8 mouse cellular contexts compared by ENCODE assay signal in the genomic region with DNA sequence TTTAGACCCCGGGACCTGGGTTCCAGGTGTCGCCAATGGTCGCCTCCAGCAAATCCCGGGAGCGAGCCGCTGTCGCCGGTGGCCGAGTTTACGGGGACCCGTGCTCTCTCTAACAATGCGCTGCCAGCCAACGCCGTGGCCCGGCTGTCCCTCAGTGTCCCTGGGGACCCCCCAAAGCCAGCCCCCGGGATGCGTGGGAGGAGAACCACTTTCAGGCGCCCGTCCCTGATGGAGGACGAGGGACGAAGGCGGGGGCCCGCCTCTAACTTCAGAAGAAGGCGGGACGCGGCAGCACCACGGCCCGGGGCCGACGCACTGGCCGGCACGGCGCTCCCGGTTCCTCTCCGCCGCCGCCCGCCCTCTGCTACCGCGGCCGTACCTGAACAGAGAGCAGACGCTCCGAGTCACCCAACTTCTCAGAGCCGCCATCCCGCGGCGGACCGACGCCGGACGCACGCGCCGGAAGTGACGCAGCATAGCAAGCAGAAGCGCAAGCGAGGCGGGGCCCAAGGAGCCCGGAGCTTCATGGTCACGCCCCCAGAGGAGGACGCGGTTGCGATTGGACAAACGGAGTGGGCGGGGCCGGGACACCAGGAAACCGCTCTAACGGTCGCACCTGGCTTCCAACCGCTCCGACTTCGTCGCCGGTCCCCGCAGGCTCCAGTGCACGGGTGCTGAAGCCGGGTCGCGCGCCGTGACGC. TPM values are rescaled to one million over a fixed set of nuclear protein-coding genes. Genes with fewer than 3 reads are reported as not detected.
DNase-seq lines count a peak whose midpoint lies in the region; ATAC-seq and TF ChIP-seq lines count a peak whose summit lies in the region.

Gene Diablo (minus strand): TSS at position 485 of the 701 bp plus-strand sequence.

- no peaks in the 10 kb centered on the region for H3K9me3 ChIP-seq in forebrain, embryonic 10.5 days
- no peaks in the 10 kb centered on the region for H3K9me3 ChIP-seq in heart, embryonic 15.5 days (replicated peaks)
- no peaks in the 10 kb centered on the region for H3K9me3 ChIP-seq in liver, embryonic 14.5 days (ENCODE audit: control insufficient read depth, low read length)
- no peaks in the 10 kb centered on the region for H3K9me3 ChIP-seq in neural tube, embryonic 11.5 days (ENCODE audit: control insufficient read depth, low read length)
- H3K9me3 ChIP-seq in stomach, postnatal 0 days (ENCODE audit: control insufficient read depth, low read length), result no peaks in the 10 kb centered on the region

- DNase-seq in CD8-positive naive resting alpha-beta T cell, adult 2 months (ENCODE audit: low read depth in 2 of 2, low spot score in 2 of 2), result peak; percentile 96 to 99
- peak; percentile 95 for DNase-seq in c-Kit-positive CD71-negative TER-119-negative erythroid progenitor cells, embryonic 14.5 days (ENCODE audit: low read depth)
- DNase-seq in forebrain, embryonic 10.5 days (ENCODE audit: extremely low spot score, low spot score), result peak; percentile 99
- peak; percentile 99 to 100 for DNase-seq in kidney, postnatal 25 days
- DNase-seq in liver, embryonic 14.5 days (ENCODE audit: low read depth in 3 of 3, low spot score in 3 of 3), result peak; percentile 97 to 98 (median 98)
- DNase-seq in neural tube, embryonic 11.5 days (ENCODE audit: low spot score), result peak; percentile 99
- peak; percentile 99 for DNase-seq in stomach, postnatal 0 days (ENCODE audit: low spot score)

- no peak for TF ChIP-seq EP300 in liver, embryonic 14.5 days (IDR thresholded peaks at IDR 0.05; ENCODE audit: low read depth)
- TF ChIP-seq EP300 in stomach, postnatal 0 days (optimal IDR thresholded peaks at IDR 0.05), result no peak

- H3K9ac ChIP-seq in heart, embryonic 15.5 days, result peak within 1 kb of the TSS; percentile 81
- H3K9ac ChIP-seq in liver, embryonic 14.5 days (replicated peaks), result peak within 1 kb of the TSS; percentile 86
- peak within 1 kb of the TSS; percentile 82 for H3K9ac ChIP-seq in neural tube, embryonic 11.5 days (ENCODE audit: low read length)
- H3K9ac ChIP-seq in stomach, postnatal 0 days (ENCODE audit: low read length), result peak within 1 kb of the TSS; percentile 80

- ATAC-seq in heart, embryonic 15.5 days (replicated peaks; ENCODE audit: insufficient number of reproducible peaks, insufficient read depth, low FRiP score, low read depth), result peak; percentile 98
- peak; percentile 96 for ATAC-seq in liver, embryonic 14.5 days (ENCODE audit: insufficient read depth)
- ATAC-seq in neural tube, embryonic 11.5 days (ENCODE audit: insufficient read depth, low FRiP score, low TSS enrichment), result peak; percentile 97
- ATAC-seq in stomach, postnatal 0 days (ENCODE audit: low FRiP score, low TSS enrichment), result peak; percentile 98

- peak within 1 kb of the TSS; percentile 95 for H3K4me2 ChIP-seq in heart, embryonic 15.5 days
- H3K4me2 ChIP-seq in liver, embryonic 14.5 days (ENCODE audit: low read depth), result peak within 1 kb of the TSS; percentile 97
- peak within 1 kb of the TSS; percentile 72 for H3K4me2 ChIP-seq in neural tube, embryonic 11.5 days (ENCODE audit: low read depth)
- peak within 1 kb of the TSS; percentile 99 for H3K4me2 ChIP-seq in stomach, postnatal 0 days (replicated peaks; ENCODE audit: low read depth)

- TF ChIP-seq CTCF in liver, embryonic 14.5 days (IDR thresholded peaks at IDR 0.05; ENCODE audit: low read depth), result peak; percentile 24; the same call in 1 of the 2 replicates
- TF ChIP-seq CTCF in stomach, postnatal 0 days (IDR thresholded peaks at IDR 0.05; ENCODE audit: low read depth), result peak; percentile 34; the same call in 1 of the 2 replicates

- H3K4me1 ChIP-seq in forebrain, embryonic 10.5 days, result peaks cover 34% of the 10 kb centered on the region
- H3K4me1 ChIP-seq in heart, embryonic 15.5 days (replicated peaks), result peaks cover 15% of the 10 kb centered on the region
- peaks cover 10 to 11% of the 10 kb centered on the region in 2 experiments for H3K4me1 ChIP-seq in liver, embryonic 14.5 days (replicated peaks; ENCODE audit: control insufficient read depth in 2 of 2, insufficient read depth in 2 of 2, low read length in 1 of 2)
- peaks cover 5% of the 10 kb centered on the region; the same call in 1 of the 2 replicates for H3K4me1 ChIP-seq in neural tube, embryonic 11.5 days (ENCODE audit: control insufficient read depth, insufficient read depth, low read length)
- H3K4me1 ChIP-seq in stomach, postnatal 0 days (replicated peaks; ENCODE audit: control insufficient read depth, insufficient read depth), result 0 out of 2 replicates have a peak, but pooled peaks cover 5% of the 10 kb centered on the region

- under 1% methylated on average over 82 of the region's 82 CpGs for WGBS in forebrain, embryonic 10.5 days
- under 1% methylated on average over 77 of the region's 82 CpGs for WGBS in heart, embryonic 15.5 days
- WGBS in liver, embryonic 14.5 days (ENCODE audit: insufficient replicate concordance), result under 1% methylated on average over 82 of the region's 82 CpGs
- WGBS in neural tube, embryonic 11.5 days, result under 1% methylated on average over 78 of the region's 82 CpGs
- under 1% methylated on average over 76 of the region's 82 CpGs for WGBS in stomach, postnatal 0 days

- H3K27ac ChIP-seq in forebrain, embryonic 10.5 days, result peak within 1 kb of the TSS; percentile 92
- peak within 1 kb of the TSS; percentile 61 for H3K27ac ChIP-seq in heart, embryonic 15.5 days
- H3K27ac ChIP-seq in liver, embryonic 14.5 days, result peak within 1 kb of the TSS; percentile 30; the same call in 1 of the 2 replicates
- H3K27ac ChIP-seq in neural tube, embryonic 11.5 days (ENCODE audit: low read depth, low read length), result peak within 1 kb of the TSS; percentile 56; the same call in 1 of the 2 replicates
- peak within 1 kb of the TSS; percentile 58 for H3K27ac ChIP-seq in stomach, postnatal 0 days (replicated peaks)

- 0 out of 2 replicates have a peak, but pooled peaks cover 4% of the 10 kb centered on the region for H3K27me3 ChIP-seq in forebrain, embryonic 10.5 days (ENCODE audit: poor library complexity, severe bottlenecking)
- H3K27me3 ChIP-seq in heart, embryonic 15.5 days, result no peaks in the 10 kb centered on the region
- H3K27me3 ChIP-seq in liver, embryonic 14.5 days (ENCODE audit: control insufficient read depth, insufficient read depth, low read length), result no peaks in the 10 kb centered on the region
- H3K27me3 ChIP-seq in neural tube, embryonic 11.5 days (ENCODE audit: control insufficient read depth, insufficient read depth, low read length), result no peaks in the 10 kb centered on the region
- no peaks in the 10 kb centered on the region for H3K27me3 ChIP-seq in stomach, postnatal 0 days (ENCODE audit: control insufficient read depth, insufficient read depth, low read length)

- H3K36me3 ChIP-seq in forebrain, embryonic 10.5 days (replicated peaks), result peaks cover 22% of the 10 kb centered on the region
- peaks cover 17% of the 10 kb centered on the region for H3K36me3 ChIP-seq in heart, embryonic 15.5 days
- H3K36me3 ChIP-seq in liver, embryonic 14.5 days (replicated peaks; ENCODE audit: control insufficient read depth, insufficient read depth, low read depth), result 0 out of 2 replicates have a peak, but pooled peaks cover 3% of the 10 kb centered on the region
- H3K36me3 ChIP-seq in neural tube, embryonic 11.5 days (ENCODE audit: control insufficient read depth, insufficient read depth, low read length), result no peaks in the 10 kb centered on the region; the same call in 1 of the 2 replicates
- 0 out of 2 replicates have a peak, but pooled peaks cover under 1% of the 10 kb centered on the region for H3K36me3 ChIP-seq in stomach, postnatal 0 days (ENCODE audit: control insufficient read depth, insufficient read depth, low read length)

- peak within 1 kb of the TSS; percentile 96 for H3K4me3 ChIP-seq in forebrain, embryonic 10.5 days
- peak within 1 kb of the TSS; percentile 77 for H3K4me3 ChIP-seq in heart, embryonic 15.5 days
- H3K4me3 ChIP-seq in liver, embryonic 14.5 days (ENCODE audit: insufficient read depth in 1 of 2, low read depth in 2 of 2, low read length in 2 of 2), result peak within 1 kb of the TSS; percentile 71 to 77
- H3K4me3 ChIP-seq in neural tube, embryonic 11.5 days (ENCODE audit: low read depth, low read length), result peak within 1 kb of the TSS; percentile 95
- H3K4me3 ChIP-seq in stomach, postnatal 0 days (ENCODE audit: low read depth, low read length), result peak within 1 kb of the TSS; percentile 94

RNA-seq across cellular contexts. Expression of gene Diablo, which starts in this region (rescaled TPM):
- polyA plus RNA-seq in forebrain, embryonic 10.5 days (2016; fragmentation: Nextera tagmentation; extraction: Ambion mirVana), result 148 TPM in 2 replicates
- polyA plus RNA-seq in heart, embryonic 15.5 days (2015; fragmentation: Nextera tagmentation; extraction: Ambion mirVana), result 88.4 and 97.6 TPM in 2 replicates
- 31.2 and 35.4 TPM in 2 replicates for polyA plus RNA-seq in liver, embryonic 14.5 days (2012; rRNA removed)
- polyA plus RNA-seq in liver, embryonic 14.5 days (2014; fragmentation: Nextera tagmentation; extraction: Ambion mirVana), result 55.9 and 62.1 TPM in 2 replicates
- polyA plus RNA-seq in neural tube, embryonic 11.5 days (2014; fragmentation: Nextera tagmentation; extraction: Ambion mirVana), result 142 and 143 TPM in 2 replicates
- 70.6 and 70.8 TPM in 2 replicates for polyA plus RNA-seq in stomach, postnatal 0 days (2015; fragmentation: Nextera tagmentation; extraction: Ambion mirVana)

Comparison
In these comparisons a context has a peak if more than half of its experiments do, and no peak if none do; other contexts are left out.
1. Peak in every context shown above with its lines: DNase-seq, ATAC-seq, H3K4me3 ChIP-seq and H3K27ac ChIP-seq.
2. H3K27ac ChIP-seq: peak in every context shown above with its lines; median percentile 92 in forebrain, embryonic 10.5 days; 61 in heart, embryonic 15.5 days; 58 in stomach, postnatal 0 days; 56 in neural tube, embryonic 11.5 days; 30 in liver, embryonic 14.5 days.